Mouse (Mus musculus): Measurements from ENCODE around the gene Sdk1.

- TF ChIP-seq CTCF (IDR thresholded peaks at IDR 0.05; ENCODE audit: low read depth) (no peak), EP300 (IDR thresholded peaks at IDR 0.05; ENCODE audit: low read depth) (no peak)
Measured at GRCm38 (mm10) chr5:142173636-142174035, 932.3 kb downstream of the Sdk1 start.

Measured in heart, postnatal 0 days (tissue).